Mouse (Mus musculus) Patski (cell line): ENCODE data around the gene Card10. TPM values are rescaled to one million over a fixed set of nuclear protein-coding genes. Genes with fewer than 3 reads are reported as not detected.

Source experiments
- ATAC-seq: fragments of 100-300 bp; one replicate; pipeline ENCODE4 v1.8.0; 2021
- CTCF ChIA-PET: fragments of 350-600 bp; sonication (Branson Sonifier 250); formaldehyde crosslinking; loops from one replicate; lab custom pipeline; 2022; ENCODE audit warnings: inconsistent platforms; lab: Charles Lee
- POLR2A ChIA-PET: fragments of 350-600 bp; sonication (Branson Sonifier 250); formaldehyde crosslinking; loops from one replicate; lab custom pipeline; 2022; ENCODE audit warnings: antibody characterized with exemption, inconsistent platforms; lab: Charles Lee
- DNase-seq: peaks from one replicate; pipeline ENCODE4 v3.0.0-alpha.2; 2011; ENCODE audit warnings: low read depth, low spot score
- H3K27me3 ChIP-seq: fragments of 371-371 bp; one replicate; pipeline ENCODE4 v1.5.1; 2021
- CTCF ChIP-seq: fragments of 100-300 bp; IDR thresholded peaks from one replicate; pipeline ENCODE4 v1.5.1; 2021
- in situ Hi-C: fragments of 300-500 bp; cut with MboI; formaldehyde crosslinking; loops from 3 replicates; pipeline ENCODE4 v1.11.1; 2018; ENCODE audit warnings: low pct_unique_long_range_greater_than_20kb, mixed read lengths
- polyA plus RNA-seq: library from polyadenylated mRNA; unstranded; gene quantifications from one replicate; pipeline ENCODE4 v1.2.3, GENCODE M21; 2021

The Card10 gene
- polyA plus RNA-seq, 1 experiment from 2014 or later = 22.6 TPM

DNA sequence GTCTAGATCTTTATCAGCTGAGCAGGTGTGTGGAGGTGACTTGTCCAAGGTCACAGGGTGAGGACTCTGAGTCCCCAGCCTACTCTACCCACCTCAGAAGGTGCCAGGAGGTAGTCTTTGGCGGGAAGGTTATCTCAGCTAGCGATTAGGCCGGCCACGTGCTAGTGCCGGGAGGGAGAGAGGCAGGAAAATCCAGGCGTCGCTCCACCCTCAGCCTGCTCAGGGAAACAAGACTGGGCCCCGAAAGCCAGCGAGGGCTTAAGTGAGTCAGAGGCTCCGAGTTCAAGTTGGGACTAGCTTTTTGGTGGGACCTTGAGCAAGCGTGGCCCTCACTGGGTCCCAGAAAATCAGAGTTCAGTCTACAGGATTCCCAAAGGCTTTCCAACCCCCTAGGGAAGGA, 42.5 kb upstream of the Card10 start:
- ChIA-PET CTCF (interaction anchor here (0.9 to 15.7 kb wide), 4 partner anchors 9 to 24 kb away, joined by 3 to 144 read pairs (median 4); no protein-coding TSS in a partner anchor), POLR2A (interaction anchor here (0.6 to 2.7 kb wide), 6 partner anchors 12 to 43 kb away, joined by 3 to 27 read pairs (median 3); partner anchors contain the start of genes Card10 and Gga1)
- H3K27me3 ChIP-seq = no peaks in the 10 kb centered on the region
- ATAC-seq (no peak), DNase-seq (no peak)
- in situ Hi-C loops = no loop called here
- no peak for TF ChIP-seq CTCF

DNA sequence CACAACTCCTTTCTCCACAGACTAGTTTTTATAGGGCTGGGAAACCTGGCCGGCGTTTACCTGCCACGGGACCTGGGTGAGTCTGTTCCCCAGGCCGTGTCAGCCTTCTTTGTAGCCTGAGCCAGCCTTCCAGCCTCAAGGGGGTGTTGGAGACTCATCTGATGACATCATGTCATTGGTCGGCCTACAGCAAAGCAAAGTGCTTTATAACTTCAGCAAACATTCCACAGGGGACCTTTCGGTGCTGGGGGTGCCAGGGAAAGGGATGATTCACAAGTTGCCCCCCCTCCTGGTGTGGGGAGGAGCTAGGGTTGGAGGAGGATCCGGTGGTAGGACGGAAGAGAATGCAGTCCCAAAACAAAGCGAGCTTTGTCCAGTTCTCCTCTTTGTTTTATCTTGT, 41.9 kb upstream of the Card10 start:
- peak; percentile 94 for DNase-seq
- TF ChIP-seq CTCF = no peak
- in situ Hi-C loops = no loop called here
- peak; percentile 44 for ATAC-seq
- ChIA-PET CTCF (interaction anchor here (0.9 to 15.7 kb wide), 4 partner anchors 8 to 24 kb away, joined by 3 to 144 read pairs (median 4); no protein-coding TSS in a partner anchor), POLR2A (interaction anchor here (0.8 to 2.7 kb wide), 6 partner anchors 12 to 42 kb away, joined by 3 to 27 read pairs (median 3); partner anchors contain the start of gene Card10)
- no peaks in the 10 kb centered on the region for H3K27me3 ChIP-seq

DNA sequence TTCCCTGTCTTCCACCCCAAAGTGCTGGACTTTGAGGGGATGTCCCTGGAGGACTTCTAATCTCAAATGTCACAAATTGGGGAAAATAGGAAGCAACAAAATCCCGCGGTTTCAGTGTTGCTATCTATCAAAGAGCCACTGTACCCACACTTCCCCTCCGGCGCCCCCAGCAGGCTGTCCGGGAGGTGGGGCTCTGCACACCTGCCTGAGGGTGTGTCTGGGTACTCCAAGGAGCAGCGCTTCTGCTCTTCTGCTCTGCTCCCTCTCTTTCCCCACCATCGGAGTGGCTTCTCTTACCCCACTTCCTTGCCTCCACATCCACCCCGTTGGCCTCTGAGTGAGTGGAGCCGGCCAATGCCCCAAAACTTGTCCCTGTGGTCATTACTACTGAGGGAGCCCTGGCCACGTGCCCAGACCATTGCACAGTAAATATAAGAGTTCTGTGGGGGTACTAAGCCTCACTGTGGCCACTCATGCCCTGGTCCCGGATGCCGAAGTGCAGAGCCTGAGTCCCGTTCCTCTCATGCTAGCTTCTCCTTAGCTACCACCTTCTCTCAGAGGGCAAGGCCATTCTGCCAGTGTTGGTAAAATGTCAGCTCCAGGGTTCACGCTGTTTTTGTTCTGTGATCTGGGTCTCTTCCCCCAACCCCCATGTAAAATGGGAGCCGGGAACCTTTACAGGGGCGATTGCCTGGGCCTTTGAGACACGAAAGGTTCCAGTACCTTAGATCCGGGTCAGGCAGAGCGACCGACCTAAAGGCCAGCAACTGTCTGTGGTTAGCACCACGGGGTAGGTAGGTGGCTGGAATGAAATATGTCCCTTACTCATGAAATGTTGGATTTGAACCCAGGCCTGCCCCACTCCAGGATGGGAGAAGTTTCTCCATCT, 41.0 kb upstream of the Card10 start:
- no peak for TF ChIP-seq CTCF
- no peak for DNase-seq
- H3K27me3 ChIP-seq = no peaks in the 10 kb centered on the region
- ChIA-PET CTCF (interaction anchor here (15.7 kb wide), 1 partner anchor 15 kb away, joined by 144 read pairs; no protein-coding TSS in a partner anchor), POLR2A (interaction anchor here (1.3 to 2.7 kb wide), 2 partner anchors 11 to 17 kb away, joined by 4 to 27 read pairs; no protein-coding TSS in a partner anchor)
- in situ Hi-C loops = no loop called here
- no peak for ATAC-seq

DNA sequence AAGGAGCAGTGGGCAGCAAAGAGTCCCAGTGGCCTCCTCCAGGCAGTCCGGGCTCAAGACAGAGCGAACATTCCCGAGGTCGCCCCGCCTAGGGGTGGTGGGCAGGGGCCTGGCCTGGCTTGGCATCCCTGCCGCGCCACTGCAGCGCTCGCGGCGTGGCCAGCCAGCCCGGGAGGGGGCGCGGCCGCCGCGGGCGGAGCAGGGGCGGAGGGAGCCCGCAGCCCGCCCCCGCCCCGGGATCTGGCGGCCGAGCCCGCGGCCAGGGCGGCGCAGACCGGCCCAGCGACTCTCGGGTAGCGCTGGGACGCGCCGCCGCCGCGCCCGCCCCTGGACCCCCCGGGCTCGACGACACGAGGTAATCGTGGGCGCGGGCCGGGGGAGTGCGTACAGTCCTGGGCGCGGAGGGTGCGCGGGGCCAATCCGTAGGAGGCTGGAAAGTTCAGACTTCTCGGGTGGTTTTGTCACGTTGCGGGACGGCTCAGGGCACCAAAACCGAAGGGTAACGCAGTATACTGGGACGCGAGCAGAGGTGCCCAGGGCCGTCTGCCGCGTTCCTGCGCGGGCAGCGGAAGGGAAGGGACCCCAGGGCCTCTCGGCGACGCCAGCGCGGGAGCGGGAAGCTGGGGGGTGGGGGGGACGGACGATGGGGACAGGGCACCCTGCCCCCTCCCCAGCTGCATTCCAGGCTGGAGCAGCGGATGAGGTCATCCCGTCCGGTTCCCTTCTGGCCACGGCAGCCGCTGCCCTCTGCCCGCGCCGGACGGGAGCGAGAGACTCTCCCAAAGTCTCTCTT, 39.7 kb upstream of the Card10 start, which contains the start of gene Cdc42ep1:
Gene Cdc42ep1, plus strand, starts transcription at position 254 of the 793 bp plus-strand sequence.
- ATAC-seq (peak; percentile 45), DNase-seq (no peak)
- POLR2A ChIA-PET = interaction anchor here (3.0 kb wide), 1 partner anchor 10 kb away, joined by 12 read pairs; no protein-coding TSS in a partner anchor
- no peak for TF ChIP-seq CTCF
- CTCF ChIA-PET = no interaction called here
- no peaks in the 10 kb centered on the region for H3K27me3 ChIP-seq
- in situ Hi-C loops = no loop called here

DNA sequence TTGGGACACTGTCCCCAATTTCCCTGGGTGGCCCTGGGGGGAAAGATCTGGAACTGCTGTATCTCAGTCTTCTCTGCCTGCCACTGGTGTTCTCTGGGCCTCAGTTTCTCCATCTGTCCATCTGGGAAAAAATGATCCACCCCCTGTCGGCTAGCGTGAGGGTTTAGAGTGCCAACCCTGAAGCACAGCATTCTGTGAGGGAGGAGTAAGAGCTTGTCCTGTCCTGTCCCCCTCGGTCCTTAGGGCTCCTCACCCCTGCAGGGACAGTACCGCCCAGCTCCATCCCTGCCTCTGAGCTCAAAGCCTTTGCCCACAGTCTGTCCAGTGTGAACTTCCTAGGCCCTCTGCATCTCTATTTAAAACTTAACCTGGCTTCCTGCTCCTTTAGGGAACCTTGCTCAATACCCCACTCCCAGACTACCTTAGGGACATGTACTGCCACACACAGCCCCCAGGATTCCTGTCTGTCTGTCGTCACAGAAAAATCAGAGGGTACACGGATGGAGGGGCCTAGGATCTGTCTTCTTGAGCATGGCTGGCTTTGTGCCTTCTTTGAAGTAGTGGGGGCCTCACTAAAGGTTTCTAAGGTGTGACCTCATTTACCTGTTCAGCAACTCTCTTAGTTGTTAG, 38.4 kb upstream of the Card10 start:
- DNase-seq = no peak
- in situ Hi-C loops = no loop called here
- ChIA-PET CTCF (interaction anchor here (1.2 kb wide), 1 partner anchor 14 kb away, joined by 3 read pairs; no protein-coding TSS in a partner anchor), POLR2A (interaction anchor here (3.0 kb wide), 1 partner anchor 9 kb away, joined by 12 read pairs; no protein-coding TSS in a partner anchor)
- no peak for ATAC-seq
- TF ChIP-seq CTCF = no peak
- H3K27me3 ChIP-seq = no peaks in the 10 kb centered on the region

DNA sequence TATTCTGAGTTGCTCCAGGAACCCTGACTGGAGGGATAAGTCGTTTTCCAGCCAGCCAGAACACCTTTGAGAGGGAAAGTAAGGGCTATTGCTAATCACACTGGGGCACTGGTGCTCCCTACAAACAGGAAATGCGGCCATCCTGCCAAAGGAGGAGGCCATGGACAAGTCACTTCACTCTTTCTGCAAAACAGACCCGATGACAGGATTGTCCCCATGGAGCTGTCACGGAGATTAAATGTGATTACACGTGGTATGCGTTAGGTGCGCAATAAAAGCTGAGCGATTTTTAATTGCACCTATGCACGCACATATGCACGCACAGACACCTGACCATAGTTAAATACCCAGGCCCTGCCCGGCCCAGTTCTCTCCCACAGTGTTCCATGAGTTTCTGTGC, 37.9 kb upstream of the Card10 start:
- ATAC-seq = no peak
- in situ Hi-C loops = no loop called here
- H3K27me3 ChIP-seq = no peaks in the 10 kb centered on the region
- ChIA-PET POLR2A (interaction anchor here (3.0 kb wide), 1 partner anchor 8 kb away, joined by 12 read pairs; no protein-coding TSS in a partner anchor), CTCF (interaction anchor here (1.2 kb wide), 1 partner anchor 14 kb away, joined by 3 read pairs; no protein-coding TSS in a partner anchor)
- DNase-seq = no peak
- no peak for TF ChIP-seq CTCF

DNA sequence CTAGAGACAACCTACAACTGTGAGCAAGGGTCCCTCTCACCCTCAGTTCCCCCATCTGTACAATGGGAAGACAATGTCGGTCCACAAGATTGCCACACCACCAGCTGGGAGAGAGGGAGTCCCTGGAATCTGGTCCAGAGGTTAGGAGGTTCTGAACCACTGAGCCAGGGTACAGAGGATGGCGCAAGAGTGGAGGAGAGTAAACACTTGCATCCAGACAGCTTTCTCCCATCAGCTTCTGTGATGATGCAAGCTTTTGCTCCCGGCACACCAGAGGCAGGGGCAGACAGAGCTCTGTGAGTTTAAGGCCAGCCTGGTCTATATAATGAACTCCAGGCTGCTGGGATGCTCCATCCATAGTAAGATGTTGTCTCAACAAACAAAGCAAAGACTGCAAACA, 37.4 kb upstream of the Card10 start:
- CTCF ChIA-PET = interaction anchor here (1.2 kb wide), 1 partner anchor 13 kb away, joined by 3 read pairs; no protein-coding TSS in a partner anchor
- in situ Hi-C loops = no loop called here
- no peaks in the 10 kb centered on the region for H3K27me3 ChIP-seq
- no peak for DNase-seq
- ATAC-seq = no peak
- POLR2A ChIA-PET = interaction anchor here (3.0 kb wide), 1 partner anchor 8 kb away, joined by 12 read pairs; no protein-coding TSS in a partner anchor
- TF ChIP-seq CTCF = no peak

DNA sequence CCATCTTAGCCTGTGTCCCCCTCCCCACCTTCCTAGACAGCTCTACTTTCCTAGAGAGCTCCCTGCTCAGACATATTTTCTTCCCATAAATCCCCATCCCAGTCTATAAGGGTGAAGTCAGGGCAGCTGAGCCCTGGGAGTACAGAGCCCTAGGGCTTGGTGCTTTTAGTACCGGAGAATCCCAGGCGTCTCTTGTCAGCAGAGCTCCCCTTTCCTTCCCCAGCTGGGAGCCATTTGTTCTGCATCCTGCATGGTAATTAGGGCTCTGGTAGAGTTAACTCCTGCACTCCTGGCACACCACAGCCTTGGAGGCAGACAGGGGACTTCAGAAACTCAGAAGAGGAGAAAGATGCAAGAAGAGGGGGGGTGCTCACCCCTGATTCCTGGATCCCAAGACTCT, 36.9 kb upstream of the Card10 start:
- in situ Hi-C loops = no loop called here
- TF ChIP-seq CTCF = no peak
- DNase-seq (no peak), ATAC-seq (no peak)
- ChIA-PET CTCF (interaction anchor here (0.9 to 1.2 kb wide), 3 partner anchors 8 to 13 kb away, joined by 3 read pairs; no protein-coding TSS in a partner anchor), POLR2A (no interaction called here)
- H3K27me3 ChIP-seq = no peaks in the 10 kb centered on the region

DNA sequence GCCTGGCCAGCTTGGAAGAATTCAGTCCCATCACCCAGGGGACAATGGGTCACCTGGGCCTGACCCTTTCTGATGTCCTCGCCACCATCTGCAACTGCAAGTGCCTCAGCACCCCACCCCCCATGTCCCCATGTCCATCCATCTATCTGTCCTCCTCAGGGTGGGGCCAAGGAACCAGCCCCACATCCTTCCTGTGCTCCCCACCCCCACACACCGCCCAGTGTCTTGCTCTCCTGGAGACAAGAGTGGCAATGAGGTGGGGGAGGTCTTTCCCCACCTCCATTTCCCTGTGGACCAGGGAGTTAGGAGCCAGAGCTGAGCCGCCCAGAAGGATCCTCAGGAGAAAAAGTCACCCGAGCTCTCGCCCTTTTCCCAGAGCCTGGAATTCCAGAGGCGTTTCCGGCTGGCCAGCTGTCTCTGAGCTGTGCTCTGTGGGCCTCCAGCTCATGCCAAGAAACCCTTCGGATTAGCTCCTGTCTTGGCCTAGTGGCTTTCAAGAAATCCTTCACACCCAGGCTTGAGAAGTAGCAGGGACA, 33.3 kb upstream of the Card10 start:
- H3K27me3 ChIP-seq = no peaks in the 10 kb centered on the region
- DNase-seq = no peak
- TF ChIP-seq CTCF = no peak
- CTCF ChIA-PET = interaction anchor here (1.7 kb wide), 1 partner anchor 9 kb away, joined by 4 read pairs; no protein-coding TSS in a partner anchor
- in situ Hi-C loops = no loop called here
- POLR2A ChIA-PET = interaction anchor here (1.4 kb wide), 1 partner anchor 19 kb away, joined by 3 read pairs; the partner anchor contains the start of gene Lgals2
- ATAC-seq = no peak
